Mouse (Mus musculus): ENCODE measurements around the gene Nxph4.

The Nxph4 gene

GRCm38 (mm10) chr10:127534036-127534928, at the start of gene Nxph4:
TSS of gene Nxph4 (minus strand) at chr10:127534559.
- CTCF ChIA-PET = interaction anchor here (1.2 to 2.4 kb wide), 2 partner anchors 20 to 25 kb away, joined by 3 to 8 read pairs; partner anchors contain the start of gene Ndufa4l2

GRCm38 (mm10) chr10:127583649-127584048, 49.3 kb upstream of the Nxph4 start:
- CTCF ChIA-PET = no interaction called here

- CTCF ChIA-PET = no interaction called here
Measured at GRCm38 (mm10) chr10:127581291-127581690, 46.9 kb upstream of the Nxph4 start.

GRCm38 (mm10) chr10:127577982-127578381, 43.6 kb upstream of the Nxph4 start:
- CTCF ChIA-PET = no interaction called here

- CTCF ChIA-PET = no interaction called here
Measured at GRCm38 (mm10) chr10:127577156-127577555, 42.8 kb upstream of the Nxph4 start.

- CTCF ChIA-PET = no interaction called here
Measured at GRCm38 (mm10) chr10:127576381-127576961, 42.1 kb upstream of the Nxph4 start.

- CTCF ChIA-PET = no interaction called here
Measured at GRCm38 (mm10) chr10:127575741-127576140, 41.4 kb upstream of the Nxph4 start.

- CTCF ChIA-PET = interaction anchor here (0.6 kb wide), 1 partner anchor 43 kb away, joined by 8 read pairs; no protein-coding TSS in a partner anchor
Measured at GRCm38 (mm10) chr10:127572281-127572680, 37.9 kb upstream of the Nxph4 start.

GRCm38 (mm10) chr10:127570937-127571641, 36.7 kb upstream of the Nxph4 start:
- CTCF ChIA-PET = no interaction called here

GRCm38 (mm10) chr10:127570384-127570783, 36.0 kb upstream of the Nxph4 start:
- CTCF ChIA-PET = no interaction called here

- CTCF ChIA-PET = interaction anchor here (0.6 kb wide), 1 partner anchor 18 kb away, joined by 3 read pairs; no protein-coding TSS in a partner anchor
Measured at GRCm38 (mm10) chr10:127569450-127569849, 35.1 kb upstream of the Nxph4 start.

- CTCF ChIA-PET = no interaction called here
Measured at GRCm38 (mm10) chr10:127566553-127567326, 32.4 kb upstream of the Nxph4 start.

- CTCF ChIA-PET = no interaction called here
Measured at GRCm38 (mm10) chr10:127564301-127564700, 29.9 kb upstream of the Nxph4 start.

- CTCF ChIA-PET = no interaction called here
Measured at GRCm38 (mm10) chr10:127563840-127564239, 29.5 kb upstream of the Nxph4 start.

GRCm38 (mm10) chr10:127561145-127561544, 26.8 kb upstream of the Nxph4 start:
- CTCF ChIA-PET = interaction anchor here (0.9 kb wide), 1 partner anchor 45 kb away, joined by 4 read pairs; no protein-coding TSS in a partner anchor

GRCm38 (mm10) chr10:127557397-127557796, 23.0 kb upstream of the Nxph4 start:
- CTCF ChIA-PET = interaction anchor here (0.6 kb wide), 1 partner anchor 21 kb away, joined by 6 read pairs; no protein-coding TSS in a partner anchor

GRCm38 (mm10) chr10:127555703-127556102, 21.3 kb upstream of the Nxph4 start:
- CTCF ChIA-PET = no interaction called here

GRCm38 (mm10) chr10:127549892-127550291, 15.5 kb upstream of the Nxph4 start:
- CTCF ChIA-PET = no interaction called here

GRCm38 (mm10) chr10:127548236-127548635, 13.9 kb upstream of the Nxph4 start:
- CTCF ChIA-PET = interaction anchor here (0.5 kb wide), 1 partner anchor 611 kb away, joined by 3 read pairs; no protein-coding TSS in a partner anchor

- CTCF ChIA-PET = no interaction called here
Measured at GRCm38 (mm10) chr10:127546505-127546904, 12.1 kb upstream of the Nxph4 start.

GRCm38 (mm10) chr10:127544375-127544774, 10.0 kb upstream of the Nxph4 start:
- CTCF ChIA-PET = no interaction called here
